Mouse (Mus musculus) adrenal gland, postnatal 4 days (tissue): ENCODE results near the gene Gm15080. TPM values are rescaled to one million over a fixed set of nuclear protein-coding genes. Genes with fewer than 3 reads are reported as not detected.
"Not testable (repeated sequence)": the region's sequence is repeated elsewhere in the genome, so short reads cannot be mapped to it uniquely, and the experiment has no call there.

Experiments
- DNase-seq, 2 experiments: peaks; one replicate each; pipeline ENCODE4 v3.0.0; 2021 to 2022; ENCODE audit warnings: low spot score in 2 of 2, mixed read lengths in 2 of 2
- long read RNA-seq, 2 experiments: library from polyadenylated mRNA; stranded (forward); transcript quantifications; one replicate each; pipeline ENCODE4 v2.0.0; 2021
- total RNA-seq, 2 experiments: library from RNA; stranded (reverse); gene quantifications; 2 replicates each; pipeline ENCODE4 v1.2.3; 2021

Gene Gm15080
- not detected for total RNA-seq
- long read RNA-seq, experiment 1 = 0 reads
- long read RNA-seq, experiment 2 = 0 reads

DNA sequence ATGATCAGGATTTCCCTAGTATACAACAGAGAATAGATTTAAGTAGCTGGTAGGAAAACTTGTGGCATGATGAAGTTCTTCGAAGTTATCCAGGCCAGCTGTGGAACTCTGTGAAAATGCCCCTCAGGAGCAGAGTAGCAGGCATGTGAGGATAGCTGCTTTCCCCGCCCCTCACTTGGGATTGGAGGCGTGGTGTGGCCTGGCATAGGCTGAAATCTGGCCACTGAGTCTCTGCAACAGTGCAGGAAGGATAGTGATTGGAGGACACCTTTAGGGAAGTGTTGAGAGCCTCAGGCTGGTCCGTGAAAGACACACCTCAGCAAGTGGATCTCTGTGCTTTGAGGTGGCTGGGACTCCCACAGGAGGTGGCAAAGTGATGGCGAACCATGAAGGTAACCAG is at the start of gene Gm15080:
Gene Gm15080, plus strand, starts transcription at position 301 of the 400 bp plus-strand sequence.
- DNase-seq = not testable (repeated sequence)

Other genes with a start within 250 kb of the Gm15080 start
- not detected for gene Gm15128, start 227.0 kb upstream of the Gm15080 start, total RNA-seq
- not detected for gene Gm15107, start 187.7 kb downstream of the Gm15080 start, total RNA-seq